Mouse (Mus musculus): Measurements from ENCODE around the gene Zbtb22.

GRCm38 (mm10) chr17:33901653-33902052 lies 14.1 kb upstream of the Zbtb22 start:
- TF ChIP-seq POLR2A (IDR thresholded peaks at IDR 0.05; ENCODE audit: insufficient read depth, low read length) (no peak), CTCF (IDR thresholded peaks at IDR 0.05; ENCODE audit: low read depth, low read length) (no peak)
